Mouse (Mus musculus): ENCODE results near the gene Olfr1411. TPM values are rescaled to one million over a fixed set of nuclear protein-coding genes. Genes with fewer than 3 reads are reported as not detected.

Olfr1411 gene
- polyA plus RNA-seq, 1 experiment from 2014 or later: not detected

DNA sequence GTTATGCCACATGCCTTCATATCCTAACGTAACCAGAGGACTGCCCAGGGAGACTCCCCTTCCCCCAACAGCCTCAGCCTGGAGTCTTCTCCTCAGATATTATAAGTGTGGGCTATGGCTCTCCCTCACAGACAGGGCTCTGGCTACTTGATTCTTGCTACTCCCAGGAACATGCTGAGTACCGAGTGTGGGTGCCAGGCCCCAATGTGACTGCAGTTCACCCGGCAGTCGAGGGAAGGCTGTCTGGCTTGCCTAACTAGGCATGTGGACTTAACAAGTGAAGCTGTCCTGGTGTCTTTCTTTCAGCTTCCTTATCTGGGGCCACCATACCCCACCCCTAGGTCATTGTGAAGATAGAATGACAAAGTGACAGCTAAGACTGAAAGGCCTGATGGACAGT is 49.5 kb downstream of the Olfr1411 start:
- Histone ChIP-seq H3K9me3 (replicated peaks; ENCODE audit: control insufficient read depth, low read length) (no peaks in the 10 kb centered on the region), H3K9ac (ENCODE audit: low read depth, low read length) (no peak overlapping the region), H3K27ac (ENCODE audit: low read length) (no peak overlapping the region), H3K27me3 (ENCODE audit: control insufficient read depth, insufficient read depth, low read depth, low read length) (no peaks in the 10 kb centered on the region), H3K4me1 (ENCODE audit: control insufficient read depth, low read depth, low read length) (peaks cover 16% of the 10 kb centered on the region), H3K4me2 (ENCODE audit: low read depth, low read length) (no peak overlapping the region), H3K4me3 (ENCODE audit: low read depth, low read length) (no peak overlapping the region), H3K36me3 (ENCODE audit: control insufficient read depth, insufficient read depth) (no peaks in the 10 kb centered on the region)
- WGBS (ENCODE audit: insufficient replicate concordance): 52% methylated on average over 4 of the region's 4 CpGs
- no peak for ATAC-seq (ENCODE audit: low read depth)

DNA sequence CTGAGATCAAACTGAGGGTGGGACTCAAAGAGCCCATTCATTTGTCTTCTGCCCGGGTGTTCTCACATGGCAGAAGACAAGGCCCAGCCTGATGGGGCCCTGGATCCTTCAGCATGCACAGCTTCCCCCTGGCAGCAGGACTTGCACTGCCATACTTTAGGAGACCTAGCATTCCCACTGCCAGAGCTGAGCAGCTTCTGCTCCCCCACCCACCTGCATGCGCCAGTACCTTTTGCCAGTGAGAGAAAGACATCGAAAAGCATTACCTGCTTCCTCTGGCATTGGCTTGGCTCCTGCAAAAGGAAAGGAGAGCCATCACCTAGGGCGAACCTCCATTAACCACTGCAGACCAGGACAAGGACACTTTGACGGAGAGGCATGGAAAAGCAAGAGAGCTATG is 50.7 kb downstream of the Olfr1411 start:
- Histone ChIP-seq H3K9ac (ENCODE audit: low read depth, low read length) (no peak overlapping the region), H3K9me3 (replicated peaks; ENCODE audit: control insufficient read depth, low read length) (no peaks in the 10 kb centered on the region), H3K4me1 (ENCODE audit: control insufficient read depth, low read depth, low read length) (peaks cover 16% of the 10 kb centered on the region), H3K36me3 (ENCODE audit: control insufficient read depth, insufficient read depth) (no peaks in the 10 kb centered on the region), H3K27me3 (ENCODE audit: control insufficient read depth, insufficient read depth, low read depth, low read length) (no peaks in the 10 kb centered on the region), H3K27ac (ENCODE audit: low read length) (no peak overlapping the region), H3K4me3 (ENCODE audit: low read depth, low read length) (no peak overlapping the region), H3K4me2 (ENCODE audit: low read depth, low read length) (no peak overlapping the region)
- 71% methylated on average over 5 of the region's 5 CpGs for whole genome bisulfite sequencing (ENCODE audit: insufficient replicate concordance)
- ATAC-seq (ENCODE audit: low read depth): no peak

DNA sequence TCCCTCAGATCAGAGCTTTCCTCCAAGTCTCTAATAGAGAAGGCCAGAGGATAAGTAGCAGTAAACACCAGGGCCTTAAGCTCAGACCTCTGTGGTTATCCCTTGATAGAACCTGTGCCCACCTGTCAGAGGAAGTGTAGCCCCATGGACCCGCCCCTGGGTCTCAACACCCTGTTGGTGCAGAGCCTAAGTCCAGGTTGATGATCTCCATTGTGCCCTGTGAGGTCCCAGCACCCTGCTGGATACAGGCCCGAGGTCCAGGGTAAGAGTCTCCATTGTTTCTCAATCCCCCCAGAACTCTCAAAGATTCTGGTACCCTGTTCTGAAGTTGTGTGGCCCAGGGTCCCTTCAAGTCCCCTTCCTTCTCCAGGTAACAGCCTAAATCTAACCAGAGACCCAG is 51.9 kb downstream of the Olfr1411 start:
- Histone ChIP-seq H3K27me3 (ENCODE audit: control insufficient read depth, insufficient read depth, low read depth, low read length) (no peaks in the 10 kb centered on the region), H3K36me3 (ENCODE audit: control insufficient read depth, insufficient read depth) (no peaks in the 10 kb centered on the region), H3K27ac (ENCODE audit: low read length) (no peak overlapping the region), H3K9me3 (replicated peaks; ENCODE audit: control insufficient read depth, low read length) (no peaks in the 10 kb centered on the region), H3K9ac (ENCODE audit: low read depth, low read length) (no peak overlapping the region), H3K4me1 (ENCODE audit: control insufficient read depth, low read depth, low read length) (peaks cover 9% of the 10 kb centered on the region), H3K4me3 (ENCODE audit: low read depth, low read length) (no peak overlapping the region), H3K4me2 (ENCODE audit: low read depth, low read length) (no peak overlapping the region)
- WGBS (ENCODE audit: insufficient replicate concordance): 37% methylated on average over 2 of the region's 2 CpGs
- ATAC-seq (ENCODE audit: low read depth): no peak

DNA sequence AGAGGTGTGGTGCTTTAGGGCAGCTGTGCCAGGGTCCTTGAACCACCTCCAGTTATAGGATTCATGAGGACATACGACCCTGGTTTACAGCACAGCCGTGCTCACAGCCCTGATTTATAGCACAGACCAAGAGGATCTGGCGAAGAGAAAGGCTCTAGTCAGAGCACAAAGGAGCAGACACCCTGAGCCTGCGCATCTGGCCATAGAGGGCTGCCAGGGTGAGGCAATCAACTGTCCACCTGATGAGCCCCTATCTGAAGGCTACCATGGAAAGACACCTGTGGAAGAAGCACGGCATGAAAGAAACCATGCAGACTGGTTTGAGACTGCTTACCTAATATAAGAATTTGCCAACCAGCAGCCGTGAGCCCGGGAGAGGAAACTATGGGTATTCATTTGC is 52.4 kb downstream of the Olfr1411 start:
- Histone ChIP-seq H3K4me2 (ENCODE audit: low read depth, low read length) (no peak overlapping the region), H3K9me3 (replicated peaks; ENCODE audit: control insufficient read depth, low read length) (no peaks in the 10 kb centered on the region), H3K27ac (ENCODE audit: low read length) (no peak overlapping the region), H3K4me3 (ENCODE audit: low read depth, low read length) (no peak overlapping the region), H3K9ac (ENCODE audit: low read depth, low read length) (no peak overlapping the region), H3K4me1 (ENCODE audit: control insufficient read depth, low read depth, low read length) (peaks cover 9% of the 10 kb centered on the region), H3K27me3 (ENCODE audit: control insufficient read depth, insufficient read depth, low read depth, low read length) (no peaks in the 10 kb centered on the region), H3K36me3 (ENCODE audit: control insufficient read depth, insufficient read depth) (no peaks in the 10 kb centered on the region)
- ATAC-seq (ENCODE audit: low read depth): no peak
- WGBS (ENCODE audit: insufficient replicate concordance): 61% methylated on average over 7 of the region's 7 CpGs

DNA sequence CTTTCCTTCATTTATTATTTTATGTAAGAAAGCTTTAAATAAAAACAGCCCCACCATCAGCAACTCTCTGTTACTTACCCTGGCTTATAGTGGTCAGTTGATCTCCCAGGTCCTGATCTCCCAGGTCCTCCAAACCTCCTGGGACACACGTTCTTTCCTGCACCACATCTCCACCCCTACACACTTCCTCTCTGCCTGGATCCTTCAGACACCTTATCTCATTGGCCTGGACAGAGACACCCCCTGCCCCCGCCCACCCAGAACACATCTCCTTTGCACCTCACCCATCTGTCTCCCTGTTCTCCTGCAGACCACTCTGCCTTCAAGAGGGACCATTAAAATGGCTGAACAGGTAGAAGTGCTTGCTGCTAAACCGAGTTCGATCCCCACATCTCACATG is 52.8 kb downstream of the Olfr1411 start:
- Histone ChIP-seq H3K27ac (ENCODE audit: low read length) (no peak overlapping the region), H3K9me3 (replicated peaks; ENCODE audit: control insufficient read depth, low read length) (no peaks in the 10 kb centered on the region), H3K36me3 (ENCODE audit: control insufficient read depth, insufficient read depth) (no peaks in the 10 kb centered on the region), H3K4me1 (ENCODE audit: control insufficient read depth, low read depth, low read length) (peaks cover 7% of the 10 kb centered on the region), H3K27me3 (ENCODE audit: control insufficient read depth, insufficient read depth, low read depth, low read length) (no peaks in the 10 kb centered on the region), H3K9ac (ENCODE audit: low read depth, low read length) (no peak overlapping the region), H3K4me3 (ENCODE audit: low read depth, low read length) (no peak overlapping the region), H3K4me2 (ENCODE audit: low read depth, low read length) (no peak overlapping the region)
- WGBS (ENCODE audit: insufficient replicate concordance): 46% methylated on average over 4 of the region's 4 CpGs
- ATAC-seq (ENCODE audit: low read depth): no peak

Other genes starting within 250 kb of the Olfr1411 start
- gene Ndufa10, start 120.6 kb upstream of the Olfr1411 start, polyA plus RNA-seq (2015; fragmentation: Nextera tagmentation; extraction: Ambion mirVana): 137 and 143 TPM in 2 replicates
- gene Olfr1416, start 109.3 kb upstream of the Olfr1411 start, polyA plus RNA-seq (2015; fragmentation: Nextera tagmentation; extraction: Ambion mirVana): not detected in 2 replicates
- not detected in 2 replicates for gene Olfr1415, start 98.3 kb upstream of the Olfr1411 start, polyA plus RNA-seq (2015; fragmentation: Nextera tagmentation; extraction: Ambion mirVana)
- not detected in 2 replicates for gene Olfr1414, start 75.8 kb upstream of the Olfr1411 start, polyA plus RNA-seq (2015; fragmentation: Nextera tagmentation; extraction: Ambion mirVana)
- not detected in 2 replicates for gene Olfr1413, start 23.1 kb upstream of the Olfr1411 start, polyA plus RNA-seq (2015; fragmentation: Nextera tagmentation; extraction: Ambion mirVana)
- gene Olfr1412, start 8.6 kb upstream of the Olfr1411 start, polyA plus RNA-seq (2015; fragmentation: Nextera tagmentation; extraction: Ambion mirVana): not detected in 2 replicates
- not detected in 2 replicates for gene Olfr1410, start 11.4 kb downstream of the Olfr1411 start, polyA plus RNA-seq (2015; fragmentation: Nextera tagmentation; extraction: Ambion mirVana)
- not detected in 2 replicates for gene Olfr12, start 23.4 kb downstream of the Olfr1411 start, polyA plus RNA-seq (2015; fragmentation: Nextera tagmentation; extraction: Ambion mirVana)
- gene Cops9, start 47.6 kb downstream of the Olfr1411 start, polyA plus RNA-seq (2015; fragmentation: Nextera tagmentation; extraction: Ambion mirVana): 161 and 179 TPM in 2 replicates
- gene Otos, start 54.4 kb downstream of the Olfr1411 start, polyA plus RNA-seq (2015; fragmentation: Nextera tagmentation; extraction: Ambion mirVana): 0.06 TPM in 1 of 2 replicates, not detected in the other
- 3.2 and 4.1 TPM in 2 replicates for gene Gpc1, start 237.2 kb downstream of the Olfr1411 start, polyA plus RNA-seq (2015; fragmentation: Nextera tagmentation; extraction: Ambion mirVana)